Mouse (Mus musculus): Measurements from ENCODE around the gene Gm28891. TPM values are rescaled to one million over a fixed set of nuclear protein-coding genes. Genes with fewer than 3 reads are reported as not detected.

Gene Gm28891
- not detected for polyA plus RNA-seq (2015; fragmentation: Illumina TruSeq; extraction: RNeasy Lipid Tissue Mini Kit (QIAGEN cat#74804); ENCODE audit: low read depth, low replicate concordance)

GRCm38 (mm10) chrY:60240902-60241301, at the start of gene Gm28891:
Gm28891 (plus strand) TSS chrY:60241202.

Measured in brain, adult 10 weeks (tissue).